Mouse (Mus musculus) left cerebral cortex, adult 9 months (tissue): ENCODE measurements around the gene Dnttip2.

Source experiments
- DNase-seq, 2 experiments: peaks; one replicate each; pipeline ENCODE4 v3.0.0; 2022; ENCODE audit warnings: low spot score in 2 of 2

Gene Dnttip2

DNA sequence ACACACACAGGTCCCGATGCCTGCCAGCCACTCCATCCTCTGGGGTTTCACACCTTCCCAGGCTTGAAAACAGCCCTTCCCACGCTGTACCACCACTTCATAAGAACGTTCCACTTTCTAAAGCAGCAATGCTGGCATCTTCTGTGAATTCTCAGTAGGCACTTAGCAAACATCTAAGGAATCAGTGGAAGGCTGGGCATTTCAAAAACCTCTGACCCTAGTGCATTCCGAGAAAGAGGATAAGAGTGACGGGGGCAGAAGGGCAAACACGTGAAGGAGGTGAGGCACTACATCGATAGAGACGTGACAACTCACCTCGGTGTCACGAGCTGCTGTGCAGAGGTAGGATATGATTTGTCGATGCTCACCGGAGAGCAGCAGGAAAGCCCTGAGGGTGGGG, 56.3 kb downstream of the Dnttip2 start:
- DNase-seq = no peak

DNA sequence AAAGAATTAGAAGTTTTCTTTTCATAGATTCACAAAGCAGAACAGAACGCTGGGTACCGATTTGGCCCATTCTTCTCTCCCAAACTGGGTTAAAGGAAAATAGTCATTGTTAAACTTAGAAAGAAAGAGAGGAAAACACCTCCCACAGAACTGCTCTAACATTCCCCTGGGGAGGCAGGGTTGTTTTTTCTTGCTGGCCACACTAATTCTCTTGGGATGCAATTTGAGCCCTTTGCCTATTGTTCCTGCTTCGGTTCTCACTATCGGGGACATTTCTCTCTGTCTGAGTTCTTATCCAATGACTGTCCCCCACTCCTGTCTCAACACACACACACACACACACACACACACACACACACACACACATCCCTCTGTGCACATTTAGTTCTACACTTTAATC, 59.3 kb downstream of the Dnttip2 start:
- DNase-seq = peak in 1 of 2 experiments; percentile 4

DNA sequence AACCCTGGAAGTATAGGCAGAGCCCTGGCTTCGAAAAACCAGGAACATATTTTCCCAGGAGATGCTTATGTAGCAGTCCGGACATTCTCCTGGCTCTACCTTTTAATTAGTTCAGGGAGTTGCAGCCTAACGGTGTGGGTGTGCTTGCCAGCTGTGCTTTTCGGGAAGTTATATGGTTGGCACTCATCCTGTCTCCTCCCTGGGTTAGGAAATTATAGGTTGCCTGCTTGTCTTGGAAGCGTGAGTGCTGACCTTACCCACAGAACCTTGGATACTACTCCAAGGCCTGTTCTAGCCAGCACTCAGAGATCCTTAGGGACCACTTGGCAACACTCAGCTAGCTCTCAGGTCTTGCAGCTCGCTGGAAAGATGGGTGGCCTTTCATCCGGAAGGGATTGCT, 59.7 kb downstream of the Dnttip2 start:
- DNase-seq = peak in 1 of 2 experiments; percentile 8

DNA sequence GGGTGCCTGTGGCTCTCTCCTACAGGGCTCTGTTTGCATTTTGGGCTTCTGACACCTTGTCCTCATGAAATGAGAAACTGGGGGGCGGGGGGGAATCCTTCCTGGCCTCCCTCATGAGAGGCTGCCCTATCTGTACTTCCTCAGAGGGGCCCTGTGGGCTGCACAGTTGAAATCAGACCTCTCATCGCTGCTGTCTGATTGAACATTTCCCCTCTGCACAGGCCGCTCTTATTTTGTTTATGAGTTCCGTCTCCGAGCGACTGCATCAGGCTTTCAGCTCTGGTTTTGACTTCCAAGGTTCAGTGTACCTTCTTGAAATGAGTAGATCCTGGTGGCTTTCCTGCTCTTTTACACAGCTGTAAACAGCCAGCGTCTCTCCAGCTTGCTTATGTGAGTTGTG, 60.2 kb downstream of the Dnttip2 start:
- no peak for DNase-seq
